Mouse (Mus musculus): ENCODE results near the gene Atoh7. TPM values are rescaled to one million over a fixed set of nuclear protein-coding genes. Genes with fewer than 3 reads are reported as not detected.

Gene Atoh7
- polyA plus RNA-seq, 1 experiment from 2014 or later: not detected

GRCm38 (mm10) chr10:63061266-63061665 is 38.2 kb upstream of the Atoh7 start:
- Histone ChIP-seq H3K4me1 (ENCODE audit: control insufficient read depth, insufficient read depth, low read length) (peaks cover 7% of the 10 kb centered on the region), H3K9me3 (replicated peaks; ENCODE audit: control insufficient read depth, low read length) (no peaks in the 10 kb centered on the region)
- 79% methylated on average over 12 of the region's 12 CpGs for WGBS

DNA sequence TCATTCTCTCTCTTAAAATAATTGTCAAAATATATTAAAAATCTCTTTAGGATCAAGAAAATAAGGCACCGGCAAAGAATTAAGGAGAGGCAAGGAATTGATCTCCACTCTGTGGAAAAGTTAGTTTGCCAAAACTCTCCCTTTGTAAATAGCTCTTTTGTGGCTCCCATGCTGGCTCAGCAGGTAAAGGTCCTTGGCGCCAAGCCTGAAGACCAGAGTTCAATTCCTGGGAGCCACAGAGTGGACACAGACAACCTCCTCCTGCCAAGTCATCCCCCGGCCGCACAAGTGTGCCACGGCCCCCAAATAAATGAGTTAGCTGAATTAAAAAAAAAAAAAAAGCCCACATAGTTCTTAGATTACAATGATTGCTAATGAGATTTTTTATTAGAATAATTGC is 36.8 kb upstream of the Atoh7 start:
- no peaks in the 10 kb centered on the region for H3K9me3 ChIP-seq (replicated peaks; ENCODE audit: control insufficient read depth, low read length)
- H3K4me3 ChIP-seq (ENCODE audit: low read length): no peak overlapping the region
- no peak for ATAC-seq (replicated peaks; ENCODE audit: extremely low read depth, insufficient read depth, low FRiP score)
- no peak overlapping the region for H3K4me2 ChIP-seq (ENCODE audit: low read depth, low read length)
- peaks cover 7% of the 10 kb centered on the region for H3K4me1 ChIP-seq (ENCODE audit: control insufficient read depth, insufficient read depth, low read length)
- whole genome bisulfite sequencing: 90% methylated on average over 5 of the region's 5 CpGs
- no peak overlapping the region for H3K9ac ChIP-seq (ENCODE audit: low read length)
- no peaks in the 10 kb centered on the region for H3K27me3 ChIP-seq (ENCODE audit: control insufficient read depth, insufficient read depth, low read length)
- H3K27ac ChIP-seq (ENCODE audit: low read length): no peak overlapping the region
- H3K36me3 ChIP-seq (ENCODE audit: control insufficient read depth, insufficient read depth): no peaks in the 10 kb centered on the region

More at GRCm38 (mm10) chr10:63061266-63061665, 38.2 kb upstream of the Atoh7 start:
- H3K36me3 ChIP-seq (ENCODE audit: control insufficient read depth, insufficient read depth): no peaks in the 10 kb centered on the region
- ATAC-seq (replicated peaks; ENCODE audit: extremely low read depth, insufficient read depth, low FRiP score): no peak
- H3K27ac ChIP-seq (ENCODE audit: low read length): no peak overlapping the region
- H3K4me2 ChIP-seq (ENCODE audit: low read depth, low read length): no peak overlapping the region
- H3K27me3 ChIP-seq (ENCODE audit: control insufficient read depth, insufficient read depth, low read length): no peaks in the 10 kb centered on the region
- no peak overlapping the region for H3K9ac ChIP-seq (ENCODE audit: low read length)
- H3K4me3 ChIP-seq (ENCODE audit: low read length): no peak overlapping the region

GRCm38 (mm10) chr10:63063365-63063764 is 36.1 kb upstream of the Atoh7 start:
- Histone ChIP-seq H3K9ac (ENCODE audit: low read length) (no peak overlapping the region), H3K9me3 (replicated peaks; ENCODE audit: control insufficient read depth, low read length) (no peaks in the 10 kb centered on the region), H3K4me1 (ENCODE audit: control insufficient read depth, insufficient read depth, low read length) (peaks cover 7% of the 10 kb centered on the region), H3K36me3 (ENCODE audit: control insufficient read depth, insufficient read depth) (no peaks in the 10 kb centered on the region), H3K27me3 (ENCODE audit: control insufficient read depth, insufficient read depth, low read length) (no peaks in the 10 kb centered on the region), H3K4me2 (ENCODE audit: low read depth, low read length) (no peak overlapping the region), H3K27ac (ENCODE audit: low read length) (no peak overlapping the region), H3K4me3 (ENCODE audit: low read length) (no peak overlapping the region)
- ATAC-seq (replicated peaks; ENCODE audit: extremely low read depth, insufficient read depth, low FRiP score): no peak
- WGBS: 73% methylated on average over 7 of the region's 7 CpGs

DNA sequence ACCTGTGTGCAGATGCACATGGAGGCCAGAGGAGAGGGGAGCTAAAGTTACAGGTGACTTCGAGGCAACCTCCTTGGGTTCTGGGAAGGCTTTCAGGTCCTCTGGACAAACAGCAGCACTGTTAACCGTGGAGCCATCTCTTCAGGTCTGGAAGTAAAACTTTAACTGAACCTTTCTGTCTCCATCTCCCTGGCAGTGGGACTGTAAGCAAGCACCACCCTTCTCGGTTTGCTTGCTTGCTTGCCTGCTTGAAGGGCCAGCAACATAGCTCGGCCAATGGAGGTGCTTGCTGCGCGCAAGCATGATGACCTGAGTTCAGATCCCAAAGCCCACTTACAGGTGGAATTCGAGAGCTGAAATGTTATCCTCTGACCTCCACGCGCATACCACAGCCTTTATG is 34.9 kb upstream of the Atoh7 start:
- no peak overlapping the region for H3K27ac ChIP-seq (ENCODE audit: low read length)
- WGBS: 80% methylated on average over 9 of the region's 9 CpGs
- no peaks in the 10 kb centered on the region for H3K27me3 ChIP-seq (ENCODE audit: control insufficient read depth, insufficient read depth, low read length)
- H3K9me3 ChIP-seq (replicated peaks; ENCODE audit: control insufficient read depth, low read length): no peaks in the 10 kb centered on the region
- H3K9ac ChIP-seq (ENCODE audit: low read length): no peak overlapping the region
- no peak overlapping the region for H3K4me3 ChIP-seq (ENCODE audit: low read length)
- ATAC-seq (replicated peaks; ENCODE audit: extremely low read depth, insufficient read depth, low FRiP score): no peak
- H3K4me1 ChIP-seq (ENCODE audit: control insufficient read depth, insufficient read depth, low read length): peaks cover 7% of the 10 kb centered on the region
- H3K4me2 ChIP-seq (ENCODE audit: low read depth, low read length): no peak overlapping the region
- H3K36me3 ChIP-seq (ENCODE audit: control insufficient read depth, insufficient read depth): no peaks in the 10 kb centered on the region

- 63% methylated on average over 8 of the region's 8 CpGs for WGBS
- Histone ChIP-seq H3K36me3 (ENCODE audit: control insufficient read depth, insufficient read depth) (no peaks in the 10 kb centered on the region), H3K9ac (ENCODE audit: low read length) (no peak overlapping the region), H3K4me3 (ENCODE audit: low read length) (no peak overlapping the region), H3K4me2 (ENCODE audit: low read depth, low read length) (no peak overlapping the region), H3K9me3 (replicated peaks; ENCODE audit: control insufficient read depth, low read length) (no peaks in the 10 kb centered on the region), H3K4me1 (ENCODE audit: control insufficient read depth, insufficient read depth, low read length) (0 out of 2 replicates have a peak, but pooled peaks cover 3% of the 10 kb centered on the region), H3K27me3 (ENCODE audit: control insufficient read depth, insufficient read depth, low read length) (no peaks in the 10 kb centered on the region), H3K27ac (ENCODE audit: low read length) (no peak overlapping the region)
- ATAC-seq (replicated peaks; ENCODE audit: extremely low read depth, insufficient read depth, low FRiP score): no peak
These were observed 33.9 kb upstream of the Atoh7 start for GRCm38 (mm10) chr10:63065561-63065960.

GRCm38 (mm10) chr10:63065988-63066387 is 33.5 kb upstream of the Atoh7 start:
- H3K9me3 ChIP-seq (replicated peaks; ENCODE audit: control insufficient read depth, low read length): no peaks in the 10 kb centered on the region
- H3K4me1 ChIP-seq (ENCODE audit: control insufficient read depth, insufficient read depth, low read length): no peaks in the 10 kb centered on the region
- 10% methylated on average over 5 of the region's 5 CpGs for WGBS
- no peaks in the 10 kb centered on the region for H3K36me3 ChIP-seq (ENCODE audit: control insufficient read depth, insufficient read depth)
- no peak overlapping the region for H3K4me2 ChIP-seq (ENCODE audit: low read depth, low read length)
- no peak overlapping the region for H3K9ac ChIP-seq (ENCODE audit: low read length)
- no peak overlapping the region for H3K27ac ChIP-seq (ENCODE audit: low read length)
- H3K4me3 ChIP-seq (ENCODE audit: low read length): no peak overlapping the region
- no peaks in the 10 kb centered on the region for H3K27me3 ChIP-seq (ENCODE audit: control insufficient read depth, insufficient read depth, low read length)
- 0 out of 2 replicates have a peak, but pooled peaks have one; percentile 71 for ATAC-seq (replicated peaks; ENCODE audit: extremely low read depth, insufficient read depth, low FRiP score)

DNA sequence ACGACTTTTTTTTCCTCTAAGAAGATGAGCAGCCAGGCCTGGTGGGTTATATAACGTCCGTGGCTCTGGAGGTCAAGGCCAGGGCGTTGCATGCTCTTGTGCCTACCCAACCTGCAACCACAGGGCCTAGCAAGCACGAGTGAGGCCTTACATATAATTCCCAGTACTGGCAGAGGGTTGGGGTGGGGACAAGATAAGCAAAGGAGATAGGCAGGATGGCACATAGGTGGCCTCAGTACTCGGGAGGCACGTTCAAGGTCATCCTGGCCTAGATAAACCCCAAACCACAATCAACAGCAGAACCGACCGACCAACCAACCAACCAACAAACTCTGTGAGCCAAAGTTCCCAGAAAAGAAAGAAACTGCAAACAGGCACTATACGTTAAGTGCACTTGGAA is 13.1 kb upstream of the Atoh7 start:
- Histone ChIP-seq H3K4me3 (ENCODE audit: low read length) (no peak overlapping the region), H3K9ac (ENCODE audit: low read length) (no peak overlapping the region), H3K36me3 (ENCODE audit: control insufficient read depth, insufficient read depth) (no peaks in the 10 kb centered on the region), H3K9me3 (replicated peaks; ENCODE audit: control insufficient read depth, low read length) (no peaks in the 10 kb centered on the region), H3K4me1 (ENCODE audit: control insufficient read depth, insufficient read depth, low read length) (peaks cover 8% of the 10 kb centered on the region), H3K4me2 (ENCODE audit: low read depth, low read length) (no peak overlapping the region), H3K27me3 (ENCODE audit: control insufficient read depth, insufficient read depth, low read length) (no peaks in the 10 kb centered on the region; the same call in 1 of the 2 replicates), H3K27ac (ENCODE audit: low read length) (no peak overlapping the region)
- 66% methylated on average over 10 of the region's 10 CpGs for WGBS
- no peak for ATAC-seq (replicated peaks; ENCODE audit: extremely low read depth, insufficient read depth, low FRiP score)

GRCm38 (mm10) chr10:63089103-63089757 is 10.2 kb upstream of the Atoh7 start:
- no peaks in the 10 kb centered on the region; the same call in 1 of the 2 replicates for H3K27me3 ChIP-seq (ENCODE audit: control insufficient read depth, insufficient read depth, low read length)
- H3K4me1 ChIP-seq (ENCODE audit: control insufficient read depth, insufficient read depth, low read length): peaks cover 8% of the 10 kb centered on the region
- no peaks in the 10 kb centered on the region for H3K9me3 ChIP-seq (replicated peaks; ENCODE audit: control insufficient read depth, low read length)
- H3K9ac ChIP-seq (ENCODE audit: low read length): peak overlapping the region; percentile 59
- 53% methylated on average over 8 of the region's 8 CpGs for WGBS
- no peaks in the 10 kb centered on the region for H3K36me3 ChIP-seq (ENCODE audit: control insufficient read depth, insufficient read depth)
- peak overlapping the region; percentile 77 for H3K4me2 ChIP-seq (ENCODE audit: low read depth, low read length)
- no peak overlapping the region for H3K27ac ChIP-seq (ENCODE audit: low read length)
- no peak for ATAC-seq (replicated peaks; ENCODE audit: extremely low read depth, insufficient read depth, low FRiP score)
- H3K4me3 ChIP-seq (ENCODE audit: low read length): peak overlapping the region; percentile 48

DNA sequence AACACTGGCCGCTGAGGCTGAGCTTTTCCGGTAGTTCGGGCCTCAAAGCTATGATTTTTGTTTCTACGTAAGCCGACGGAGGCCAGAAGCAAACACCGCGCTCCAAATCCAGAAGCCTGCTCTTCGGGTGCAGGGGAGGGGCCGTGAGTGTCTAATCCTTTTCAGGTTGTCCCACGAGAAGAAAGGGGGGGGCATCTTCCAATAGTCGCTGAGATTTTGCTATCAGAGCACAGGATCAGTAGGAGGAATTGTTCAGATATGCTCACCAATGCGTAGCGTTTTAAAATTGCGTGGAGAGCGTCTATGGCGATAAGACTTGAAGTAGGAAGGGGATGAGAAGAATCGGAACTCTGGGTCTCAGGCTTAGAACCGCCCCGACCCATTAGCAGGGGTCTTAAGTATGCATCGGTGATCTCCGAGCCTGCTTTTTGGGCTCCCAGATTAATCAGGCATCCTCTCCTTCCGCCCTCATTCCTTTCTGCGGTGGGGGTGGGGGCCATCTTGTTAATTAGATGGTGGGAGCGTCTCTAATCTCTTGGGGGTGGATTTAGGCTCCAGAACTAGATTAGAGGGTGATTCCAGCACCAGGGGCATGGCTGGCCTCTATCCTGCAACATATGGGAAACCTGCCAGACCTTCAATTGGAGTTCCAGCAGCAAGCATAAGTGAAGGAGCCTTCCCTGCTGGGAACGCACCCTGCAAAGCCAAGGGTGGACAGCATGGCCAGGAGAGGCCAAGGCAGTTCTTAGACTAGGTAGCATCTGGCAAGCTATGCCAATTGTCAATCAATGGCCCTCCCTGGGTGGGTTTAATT is 9.5 kb upstream of the Atoh7 start:
- H3K4me1 ChIP-seq (ENCODE audit: control insufficient read depth, insufficient read depth, low read length): peaks cover 8% of the 10 kb centered on the region

More for the DNA sequence above, 9.5 kb upstream of the Atoh7 start:
- Histone ChIP-seq H3K9ac (ENCODE audit: low read length) (peak overlapping the region; percentile 59), H3K4me2 (ENCODE audit: low read depth, low read length) (peak overlapping the region; percentile 77), H3K4me3 (ENCODE audit: low read length) (peak overlapping the region; percentile 48), H3K36me3 (ENCODE audit: control insufficient read depth, insufficient read depth) (no peaks in the 10 kb centered on the region), H3K27me3 (ENCODE audit: control insufficient read depth, insufficient read depth, low read length) (no peaks in the 10 kb centered on the region; the same call in 1 of the 2 replicates), H3K27ac (ENCODE audit: low read length) (no peak overlapping the region), H3K9me3 (replicated peaks; ENCODE audit: control insufficient read depth, low read length) (no peaks in the 10 kb centered on the region)
- WGBS: 7% methylated on average over 26 of the region's 26 CpGs
- ATAC-seq (replicated peaks; ENCODE audit: extremely low read depth, insufficient read depth, low FRiP score): no peak; the same call in 1 of the 2 replicates

All from heart, embryonic 16.5 days (tissue).